Mouse (Mus musculus) brown adipose tissue, adult 24 weeks (tissue): ENCODE results near the gene Fam170b. TPM values are rescaled to one million over a fixed set of nuclear protein-coding genes. Genes with fewer than 3 reads are reported as not detected.

ENCODE experiments used
- H3K27ac ChIP-seq: fragments of 200-500 bp; replicated peaks from 2 replicates; pipeline ENCODE4 v1.5.1; 2012; ENCODE audit warnings: low read depth, mild to moderate bottlenecking, low read length
- H3K4me1 ChIP-seq: fragments of 200-500 bp; 2 replicates; pipeline ENCODE4 v1.6.1; 2012; ENCODE audit warnings: low read length, mixed read lengths; ENCODE audit not compliant: control insufficient read depth, insufficient read depth, insufficient read length
- H3K4me3 ChIP-seq: fragments of 200-500 bp; 2 replicates; pipeline ENCODE4 v1.5.1; 2012; ENCODE audit warnings: low read depth, mild to moderate bottlenecking, low read length, moderate library complexity; ENCODE audit not compliant: insufficient read depth
- polyA plus RNA-seq: library from polyadenylated mRNA; stranded (reverse); fragments of >200 nt; gene quantifications from 2 replicates; pipeline ENCODE4 v1.2.4, GENCODE M21; 2012; ENCODE audit not compliant: missing spikeins, insufficient read depth, insufficient read length

Gene Fam170b
- not detected in 2 replicates for polyA plus RNA-seq

GRCm38 (mm10) chr14:32833847-32834246 lies at the start of gene Fam170b:
Gene Fam170b, plus strand, starts transcription at chr14:32833962.
- Histone ChIP-seq H3K4me3 (no peak within 1 kb of the TSS), H3K4me1 (no peaks in the 10 kb centered on the region), H3K27ac (no peak within 1 kb of the TSS)

DNA sequence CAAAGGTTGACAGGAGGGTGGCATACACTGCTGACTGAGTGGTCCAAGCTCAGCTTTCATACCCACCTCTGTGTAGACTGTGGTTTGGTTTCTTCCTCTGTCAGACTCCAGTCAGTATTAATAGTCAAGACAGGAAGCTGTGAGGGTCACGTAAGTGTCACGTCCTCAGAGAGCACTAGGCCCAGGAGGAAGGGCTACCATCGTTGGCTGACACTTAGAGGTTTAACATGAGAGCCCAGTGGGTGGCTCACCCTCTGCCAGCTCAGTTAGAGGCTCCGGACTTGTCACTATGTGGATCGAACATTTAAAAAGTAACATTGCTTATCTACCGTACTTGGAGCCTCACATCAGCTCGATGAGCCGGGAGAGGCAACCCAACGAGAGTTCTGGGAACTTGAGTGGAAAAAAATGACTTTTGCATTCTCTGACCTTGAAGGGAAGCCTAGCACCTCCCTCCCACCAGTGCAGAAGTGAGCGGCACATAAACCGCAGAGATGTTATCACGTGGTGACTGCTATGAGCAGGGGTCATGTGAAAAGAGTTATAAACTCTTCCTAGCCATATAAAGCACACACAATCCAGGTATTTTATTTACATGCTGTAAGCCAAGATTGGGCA lies 49.5 kb upstream of the Fam170b start:
- Histone ChIP-seq H3K4me3 (no peak overlapping the region), H3K27ac (no peak overlapping the region), H3K4me1 (no peaks in the 10 kb centered on the region)

DNA sequence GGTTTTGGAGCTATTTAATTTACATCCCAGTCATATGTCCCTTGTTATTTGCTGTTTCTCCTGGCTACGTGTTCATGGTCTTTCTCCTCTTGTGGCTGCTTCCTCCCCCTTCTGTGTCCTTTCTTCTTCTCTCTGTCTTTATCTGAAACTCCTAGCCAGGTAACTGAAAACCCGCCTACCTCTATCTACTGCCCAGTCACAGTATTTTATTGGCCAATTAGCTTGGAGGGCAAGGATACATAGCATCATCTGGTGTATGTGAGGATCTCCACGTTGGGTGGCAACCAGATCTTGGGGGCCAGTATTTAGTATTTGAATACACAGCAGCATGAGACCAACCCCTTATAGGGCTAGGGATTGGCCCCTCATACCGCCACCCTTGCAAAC lies 49.0 kb upstream of the Fam170b start:
- Histone ChIP-seq H3K27ac (no peak overlapping the region), H3K4me1 (no peaks in the 10 kb centered on the region)

DNA sequence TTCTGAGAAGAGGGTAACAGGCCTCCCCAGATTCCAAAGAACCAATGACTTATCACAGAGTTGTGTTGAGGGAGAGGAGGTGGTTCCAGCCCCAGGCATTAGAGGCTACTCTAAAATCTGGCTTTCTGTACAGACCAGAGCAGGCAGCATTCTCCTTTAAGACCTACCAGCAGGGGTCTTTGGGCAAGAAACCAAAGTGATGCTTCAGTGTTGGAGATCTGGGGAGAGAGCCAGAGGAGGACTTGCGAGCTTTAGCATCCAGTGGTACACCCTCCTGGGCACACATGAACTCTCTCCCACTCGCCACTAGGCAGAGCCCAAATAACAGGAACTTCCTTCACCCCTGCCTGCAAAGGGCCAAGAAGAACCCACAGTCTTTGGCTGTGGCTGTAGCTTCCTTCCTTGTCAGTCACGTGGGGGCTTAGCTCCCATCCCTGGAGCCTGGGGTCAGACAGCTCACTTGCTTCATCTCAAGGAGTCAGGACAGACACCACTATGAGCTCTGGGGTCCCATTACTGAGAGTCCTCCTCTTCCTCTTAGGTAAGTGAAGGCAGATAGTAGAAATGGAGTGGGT lies 48.1 kb upstream of the Fam170b start, which contains the start of gene Tmem273:
TSS of gene Tmem273 (plus strand) at position 408 of the 575 bp plus-strand sequence.
- Histone ChIP-seq H3K27ac (peak within 1 kb of the TSS; percentile 58), H3K4me1 (no peaks in the 10 kb centered on the region), H3K4me3 (peak within 1 kb of the TSS; percentile 37)

More for the DNA sequence above, 49.0 kb upstream of the Fam170b start:
- H3K4me3 ChIP-seq = no peak overlapping the region

DNA sequence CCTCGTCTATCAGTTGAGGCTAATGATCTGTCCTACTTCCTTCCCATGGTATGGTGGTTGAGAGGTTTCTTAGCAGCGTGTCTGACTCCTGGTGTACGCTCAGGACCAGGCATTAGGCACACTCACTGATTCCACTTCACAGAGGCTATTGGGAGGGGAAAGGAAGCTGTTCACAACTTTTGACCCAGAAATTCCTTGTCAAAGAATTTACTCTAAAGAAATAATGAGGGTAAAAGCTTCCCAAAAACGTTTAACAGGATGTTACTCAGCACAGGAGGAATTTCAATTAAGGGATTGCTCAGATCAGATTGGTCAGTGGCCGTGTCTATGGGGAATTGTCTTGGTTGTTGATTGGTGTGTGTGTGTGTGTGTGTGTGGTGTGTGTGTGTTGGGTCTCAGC lies 46.1 kb upstream of the Fam170b start:
- H3K4me3 ChIP-seq = no peak overlapping the region
- no peaks in the 10 kb centered on the region for H3K4me1 ChIP-seq
- H3K27ac ChIP-seq = peak overlapping the region; percentile 60; the same call in 1 of the 2 replicates

DNA sequence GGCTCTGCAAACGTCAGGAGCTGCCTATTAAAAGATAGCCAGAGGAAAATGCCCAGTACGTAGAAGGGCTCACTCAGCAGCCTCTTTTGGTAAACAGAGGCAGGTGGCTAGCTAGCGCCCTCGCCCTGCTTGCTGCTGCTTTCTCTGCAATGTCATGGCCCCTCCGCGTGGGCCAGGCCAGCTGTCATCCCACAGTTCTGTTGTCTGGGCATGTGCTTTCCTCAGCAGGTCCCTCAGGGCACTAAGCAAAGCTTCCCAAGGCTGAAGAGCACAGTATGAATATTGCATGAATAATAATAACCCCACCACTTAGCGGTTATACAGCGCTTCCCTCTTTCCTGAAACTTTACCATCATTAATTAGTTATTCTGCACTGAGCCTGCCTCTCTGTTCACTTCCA lies 37.4 kb upstream of the Fam170b start:
- Histone ChIP-seq H3K4me3 (no peak overlapping the region), H3K4me1 (no peaks in the 10 kb centered on the region), H3K27ac (no peak overlapping the region)

GRCm38 (mm10) chr14:32797803-32798202 lies 36.0 kb upstream of the Fam170b start:
- no peaks in the 10 kb centered on the region for H3K4me1 ChIP-seq
- no peak overlapping the region for H3K4me3 ChIP-seq
- no peak overlapping the region for H3K27ac ChIP-seq

DNA sequence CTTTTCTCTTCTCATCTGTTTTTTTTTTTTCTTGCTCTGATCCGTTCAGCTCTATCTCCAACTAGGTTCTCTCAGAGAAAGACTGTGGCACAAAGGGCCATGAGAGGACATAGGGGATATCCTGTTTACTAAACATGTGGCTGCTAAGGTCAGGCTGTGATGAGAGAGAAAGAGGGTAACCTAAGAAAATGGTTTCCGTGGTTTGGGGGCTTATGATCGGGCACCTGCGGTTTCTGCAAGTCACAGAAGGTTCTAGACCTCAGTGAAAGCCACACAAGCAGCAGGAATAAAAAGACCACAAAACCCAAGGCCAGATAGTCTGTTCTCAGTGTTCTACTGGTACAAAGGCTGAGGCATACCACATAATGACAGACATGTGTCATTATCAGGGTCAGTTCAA lies 35.4 kb upstream of the Fam170b start:
- H3K27ac ChIP-seq = no peak overlapping the region
- H3K4me3 ChIP-seq = no peak overlapping the region
- no peaks in the 10 kb centered on the region for H3K4me1 ChIP-seq

DNA sequence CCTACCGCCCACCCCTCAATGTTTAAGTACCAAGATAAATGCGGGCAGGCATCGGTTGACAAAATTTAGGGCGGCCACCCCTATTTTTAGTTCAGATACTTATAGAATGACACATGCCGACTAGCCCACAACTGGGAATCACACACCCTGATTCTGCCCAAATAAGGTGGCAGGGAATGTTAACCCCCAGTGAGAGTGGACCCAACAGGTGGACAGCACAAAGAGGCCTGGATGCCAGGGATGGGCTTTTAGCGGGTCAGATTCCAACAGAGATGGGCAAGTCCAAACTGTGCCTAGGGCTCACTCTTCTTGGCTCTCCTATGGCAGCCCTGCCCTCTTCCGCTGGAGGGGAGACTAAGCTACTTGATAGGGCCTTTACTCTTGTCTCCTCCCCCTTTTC lies 33.7 kb upstream of the Fam170b start:
- Histone ChIP-seq H3K27ac (no peak overlapping the region), H3K4me1 (no peaks in the 10 kb centered on the region), H3K4me3 (no peak overlapping the region)

DNA sequence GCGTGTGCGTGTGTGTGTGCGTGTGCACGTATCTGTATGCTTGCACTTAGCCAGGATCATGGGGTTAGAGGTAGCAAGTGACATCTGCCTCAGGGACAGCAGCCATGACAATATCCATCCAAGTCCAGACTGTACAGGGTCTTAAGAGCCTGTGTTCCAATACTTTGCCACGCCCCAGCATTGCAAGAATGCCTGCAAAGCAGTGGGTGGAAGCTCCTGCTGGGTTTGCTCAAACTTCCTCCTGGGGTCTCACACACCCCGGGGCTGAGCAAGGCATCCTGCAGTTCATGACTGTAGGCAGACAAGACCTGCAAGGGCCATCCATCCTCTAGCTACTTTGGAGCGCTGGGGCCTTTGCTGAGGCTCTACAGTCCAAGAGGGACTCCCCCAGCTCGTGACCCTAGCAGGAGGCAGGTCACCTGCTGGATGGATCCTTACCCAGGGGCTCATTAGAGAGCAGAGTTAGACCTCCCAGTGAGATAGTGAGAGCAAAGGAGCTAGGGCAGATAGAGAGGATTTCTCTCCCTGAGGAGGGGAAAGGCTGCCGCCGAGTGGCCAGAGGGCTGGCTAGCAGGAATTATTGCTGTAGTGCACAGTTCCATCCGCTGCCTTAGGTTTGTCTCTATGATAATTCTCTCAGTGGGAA lies 32.6 kb upstream of the Fam170b start:
- Histone ChIP-seq H3K27ac (no peak overlapping the region), H3K4me3 (no peak overlapping the region), H3K4me1 (no peaks in the 10 kb centered on the region)

- H3K27ac ChIP-seq = no peak overlapping the region
- H3K4me1 ChIP-seq = no peaks in the 10 kb centered on the region
These were observed 32.1 kb upstream of the Fam170b start for GRCm38 (mm10) chr14:32801662-32802024.

GRCm38 (mm10) chr14:32810111-32810510 lies 23.7 kb upstream of the Fam170b start:
- Histone ChIP-seq H3K4me1 (no peaks in the 10 kb centered on the region), H3K4me3 (no peak overlapping the region), H3K27ac (no peak overlapping the region)

More at GRCm38 (mm10) chr14:32801662-32802024, 32.1 kb upstream of the Fam170b start:
- no peak overlapping the region for H3K4me3 ChIP-seq

DNA sequence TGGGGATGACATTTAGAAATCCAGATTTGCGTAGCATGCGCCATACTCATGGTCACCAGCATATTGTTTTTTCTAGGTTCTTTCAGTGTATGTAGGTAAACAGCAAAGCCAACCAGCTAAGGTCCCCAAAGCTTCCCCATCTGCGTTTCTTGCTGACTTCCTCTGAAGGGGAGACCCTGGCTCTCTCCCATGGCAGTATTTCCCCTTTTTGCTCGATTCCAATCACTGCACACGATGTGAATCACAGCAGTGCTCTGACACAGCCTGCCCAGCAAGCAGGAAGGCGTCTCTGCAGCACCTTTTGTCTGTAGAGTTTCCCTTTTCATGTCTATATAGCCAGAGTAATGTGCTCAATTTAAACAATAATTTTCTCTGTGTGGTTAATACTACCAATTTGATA lies 21.3 kb upstream of the Fam170b start:
- Histone ChIP-seq H3K27ac (no peak overlapping the region), H3K4me1 (no peaks in the 10 kb centered on the region), H3K4me3 (no peak overlapping the region)

- Histone ChIP-seq H3K27ac (no peak overlapping the region), H3K4me1 (no peaks in the 10 kb centered on the region), H3K4me3 (no peak overlapping the region)
These were observed 18.8 kb upstream of the Fam170b start for GRCm38 (mm10) chr14:32814961-32815360.

DNA sequence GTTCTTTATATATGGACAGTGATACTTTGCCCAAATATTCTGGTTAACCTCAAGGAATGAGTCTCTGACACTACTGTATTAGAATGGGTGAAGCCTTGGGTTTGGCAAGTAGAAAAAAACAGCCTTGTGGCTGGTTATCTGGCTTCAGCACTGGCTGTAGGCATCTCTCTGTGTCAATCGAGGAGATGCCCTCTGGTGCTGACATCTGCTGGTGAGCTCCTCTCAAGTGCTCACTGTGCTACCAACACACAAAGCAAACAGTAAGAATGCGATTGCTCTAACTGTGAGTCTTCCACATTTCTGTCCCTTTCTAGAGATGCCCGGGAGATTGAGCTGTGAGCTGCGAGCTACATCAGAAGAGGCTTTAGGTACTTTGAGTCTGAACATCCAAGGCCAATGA lies 17.2 kb upstream of the Fam170b start:
- Histone ChIP-seq H3K4me1 (no peaks in the 10 kb centered on the region), H3K4me3 (no peak overlapping the region), H3K27ac (no peak overlapping the region)

DNA sequence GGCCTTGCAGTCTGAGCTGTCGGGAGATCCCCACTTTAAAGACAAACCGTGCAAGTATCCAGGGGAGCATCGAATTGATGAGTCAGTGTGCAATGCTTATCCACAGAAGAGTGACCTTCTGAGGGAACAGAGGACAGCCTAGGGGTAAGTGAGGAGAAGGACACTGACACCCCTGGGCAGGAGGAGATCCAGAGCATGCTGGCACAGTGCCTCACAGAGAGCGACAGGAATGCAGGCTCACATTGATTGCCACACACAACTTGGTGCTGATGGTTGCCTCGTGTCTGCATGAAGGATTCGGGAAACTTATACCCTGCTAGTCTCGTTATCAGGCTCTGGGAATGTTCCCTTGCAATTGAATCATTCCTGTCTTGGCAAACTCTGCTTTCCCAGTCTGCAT lies 16.5 kb upstream of the Fam170b start:
- Histone ChIP-seq H3K27ac (no peak overlapping the region), H3K4me1 (no peaks in the 10 kb centered on the region), H3K4me3 (no peak overlapping the region)
